In the genomic region with DNA sequence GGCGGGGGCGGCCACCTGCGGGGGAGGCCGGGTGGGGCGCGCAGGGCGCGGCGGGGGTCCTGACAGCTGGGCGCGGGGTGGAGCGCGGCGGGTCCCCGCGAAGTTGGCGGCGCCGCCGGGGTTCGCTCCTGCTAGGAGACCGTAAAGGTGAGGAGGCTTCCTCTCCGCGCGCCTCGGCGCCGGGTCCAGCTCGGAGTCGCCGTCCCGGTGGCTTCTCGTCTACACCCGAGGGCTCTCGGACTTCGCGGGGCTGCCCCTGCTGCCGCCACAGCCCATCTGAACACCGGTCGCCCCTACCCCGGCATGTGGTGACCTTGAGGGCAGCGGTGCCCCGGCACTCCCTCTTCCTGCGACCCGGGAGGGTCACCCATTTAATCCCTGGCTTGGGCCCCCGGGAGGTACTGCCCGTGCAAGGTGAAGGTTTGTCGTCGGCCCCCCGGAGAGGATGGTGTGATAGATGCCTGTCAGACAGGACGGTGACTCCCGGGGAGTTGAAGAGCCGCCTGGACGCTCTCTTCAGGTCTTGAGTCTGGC, we compare ENCODE assay signal across 8 mouse cellular contexts. TPM values are rescaled to one million over a fixed set of nuclear protein-coding genes. Genes with fewer than 3 reads are reported as not detected.
DNase-seq lines count a peak whose midpoint lies in the region; ATAC-seq and TF ChIP-seq lines count a peak whose summit lies in the region.

No protein-coding gene starts in this region.

- H3K9me3 ChIP-seq in neural tube, embryonic 11.5 days (ENCODE audit: control insufficient read depth, low read length): no peaks in the 10 kb centered on the region
- H3K9me3 ChIP-seq in intestine, embryonic 16.5 days (ENCODE audit: control insufficient read depth, low read length): no peaks in the 10 kb centered on the region
- no peaks in the 10 kb centered on the region for H3K9me3 ChIP-seq in lung, embryonic 14.5 days (ENCODE audit: low read depth, low read length)

- H3K4me2 ChIP-seq in neural tube, embryonic 11.5 days (ENCODE audit: low read depth): peak overlapping the region; percentile 80
- H3K4me2 ChIP-seq in intestine, embryonic 16.5 days (ENCODE audit: low read depth, low read length): peak overlapping the region; percentile 72
- peak overlapping the region; percentile 86 for H3K4me2 ChIP-seq in lung, embryonic 14.5 days

- WGBS in neural tube, embryonic 11.5 days: under 1% methylated on average over 45 of the region's 54 CpGs
- 1% methylated on average over 47 of the region's 54 CpGs for WGBS in intestine, embryonic 16.5 days
- WGBS in lung, embryonic 14.5 days: under 1% methylated on average over 49 of the region's 54 CpGs

- peak overlapping the region; percentile 99 for H3K4me3 ChIP-seq in neural tube, embryonic 11.5 days (ENCODE audit: low read depth, low read length)
- peak overlapping the region; percentile 97 for H3K4me3 ChIP-seq in intestine, embryonic 16.5 days (ENCODE audit: low read length)
- peak overlapping the region; percentile 95 for H3K4me3 ChIP-seq in lung, embryonic 14.5 days (ENCODE audit: low read depth, low read length)

- H3K4me1 ChIP-seq in neural tube, embryonic 11.5 days (ENCODE audit: control insufficient read depth, insufficient read depth, low read length): peaks cover 8% of the 10 kb centered on the region
- peaks cover 8% of the 10 kb centered on the region for H3K4me1 ChIP-seq in intestine, embryonic 16.5 days (ENCODE audit: control insufficient read depth, insufficient read depth, low read length)
- H3K4me1 ChIP-seq in lung, embryonic 14.5 days (ENCODE audit: insufficient read depth): 0 out of 2 replicates have a peak, but pooled peaks cover 4% of the 10 kb centered on the region

- DNase-seq in neural tube, embryonic 11.5 days (ENCODE audit: low spot score): peak; percentile 45
- DNase-seq in neural tube, embryonic 10.5 days (ENCODE audit: extremely low spot score, low spot score): no peak
- peak; percentile 60 for DNase-seq in cerebellum, adult 8-10 months
- DNase-seq in gastrocnemius, postnatal 4 days (ENCODE audit: low spot score in 2 of 2): peak; percentile 51 to 58
- peak; percentile 46 for DNase-seq in lung, embryonic 14.5 days
- peak; percentile 55 for DNase-seq in ovary, postnatal 36 days (ENCODE audit: low spot score)
- DNase-seq in urinary bladder, postnatal 25 days (ENCODE audit: low spot score): peak; percentile 25

- TF ChIP-seq CTCF in lung, embryonic 14.5 days (IDR thresholded peaks at IDR 0.05; ENCODE audit: low read depth): no peak

- no peaks in the 10 kb centered on the region for H3K36me3 ChIP-seq in neural tube, embryonic 11.5 days (ENCODE audit: control insufficient read depth, insufficient read depth, low read length)
- H3K36me3 ChIP-seq in intestine, embryonic 16.5 days (ENCODE audit: control insufficient read depth, insufficient read depth, low read length): no peaks in the 10 kb centered on the region
- no peaks in the 10 kb centered on the region for H3K36me3 ChIP-seq in lung, embryonic 14.5 days (ENCODE audit: insufficient read depth)

- no peaks in the 10 kb centered on the region for H3K27me3 ChIP-seq in neural tube, embryonic 11.5 days (ENCODE audit: control insufficient read depth, insufficient read depth, low read length)
- no peaks in the 10 kb centered on the region for H3K27me3 ChIP-seq in intestine, embryonic 16.5 days (replicated peaks; ENCODE audit: control insufficient read depth, insufficient read depth, low read length)
- H3K27me3 ChIP-seq in lung, embryonic 14.5 days (ENCODE audit: insufficient read depth, low read length): no peaks in the 10 kb centered on the region

- H3K27ac ChIP-seq in neural tube, embryonic 11.5 days (ENCODE audit: low read depth, low read length): peak overlapping the region; percentile 99
- H3K27ac ChIP-seq in intestine, embryonic 16.5 days (ENCODE audit: low read length): peak overlapping the region; percentile 99
- H3K27ac ChIP-seq in lung, embryonic 14.5 days (ENCODE audit: low read depth): peak overlapping the region; percentile 99

- peak overlapping the region; percentile 88 for H3K9ac ChIP-seq in neural tube, embryonic 11.5 days (ENCODE audit: low read length)
- peak overlapping the region; percentile 97 for H3K9ac ChIP-seq in intestine, embryonic 16.5 days (ENCODE audit: low read depth, low read length)
- peak overlapping the region; percentile 91 for H3K9ac ChIP-seq in lung, embryonic 14.5 days

- peak; percentile 2; the same call in 1 of the 2 replicates for ATAC-seq in neural tube, embryonic 11.5 days (ENCODE audit: insufficient read depth, low FRiP score, low TSS enrichment)
- ATAC-seq in intestine, embryonic 16.5 days: peak; percentile 7
- ATAC-seq in lung, embryonic 14.5 days (ENCODE audit: insufficient read depth): peak; percentile 2; the same call in 1 of the 2 replicates

RNA-seq across cellular contexts. Expression of a gene that starts 1.3 kb away (rescaled TPM):
- 131 and 132 TPM in 2 replicates for polyA plus RNA-seq in neural tube, embryonic 11.5 days (2014; fragmentation: Nextera tagmentation; extraction: Ambion mirVana)
- total RNA-seq in gastrocnemius, postnatal 4 days (2021): 100 to 1,000 TPM in 1 of 2 experiments, 10 to 100 TPM in 1; 95.1 to 102 TPM
- 149 and 151 TPM in 2 replicates for polyA plus RNA-seq in intestine, embryonic 16.5 days (2015; fragmentation: Nextera tagmentation; extraction: Ambion mirVana)
- polyA plus RNA-seq in lung, embryonic 14.5 days (2014; fragmentation: Nextera tagmentation; extraction: Ambion mirVana): 174 and 176 TPM in 2 replicates
